Mouse (Mus musculus) lung, postnatal 0 days (tissue): ENCODE measurements around the gene Arhgdia.

Experiments
- CTCF ChIP-seq: IDR thresholded peaks from 2 replicates; pipeline ENCODE4 v1.5.1; 2016; ENCODE audit warnings: antibody characterized with exemption, mild to moderate bottlenecking
- EP300 ChIP-seq: IDR thresholded peaks from 2 replicates; pipeline ENCODE4 v1.6.1; 2016; ENCODE audit warnings: antibody characterized with exemption, mild to moderate bottlenecking, control low read depth

GRCm38 (mm10) chr11:120623961-120624679, 42.7 kb upstream of the Arhgdia start:
- TF ChIP-seq CTCF (peak; percentile 71), EP300 (no peak)
